Mouse (Mus musculus): Measurements from ENCODE around the gene Fntb. TPM values are rescaled to one million over a fixed set of nuclear protein-coding genes. Genes with fewer than 3 reads are reported as not detected.
"Not testable (repeated sequence)": the region's sequence is repeated elsewhere in the genome, so short reads cannot be mapped to it uniquely, and the experiment has no call there.

Fntb gene
- polyA plus RNA-seq, 1 experiment from 2014 or later = 26.0 TPM

GRCm38 (mm10) chr12:76837844-76838650, 72.7 kb downstream of the Fntb start:
- WGBS = 9% methylated on average over 21 of the region's 21 CpGs
- Histone ChIP-seq H3K27me3 (ENCODE audit: control insufficient read depth, insufficient read depth, low read length) (no peaks in the 10 kb centered on the region), H3K9ac (ENCODE audit: low read length) (peak overlapping the region; percentile 89), H3K4me1 (ENCODE audit: control insufficient read depth, insufficient read depth, low read length) (peaks cover 7% of the 10 kb centered on the region), H3K27ac (ENCODE audit: low read length) (peak overlapping the region; percentile 55; the same call in 1 of the 2 replicates), H3K4me3 (ENCODE audit: low read length) (peak overlapping the region; percentile 90), H3K36me3 (ENCODE audit: control insufficient read depth, insufficient read depth) (no peaks in the 10 kb centered on the region), H3K9me3 (replicated peaks; ENCODE audit: control insufficient read depth, low read length) (no peaks in the 10 kb centered on the region), H3K4me2 (ENCODE audit: low read depth, low read length) (peak overlapping the region; percentile 90)
- ATAC-seq (replicated peaks; ENCODE audit: extremely low read depth, insufficient read depth, low FRiP score) = no peak; the same call in 1 of the 2 replicates

- no peaks in the 10 kb centered on the region for H3K36me3 ChIP-seq (ENCODE audit: control insufficient read depth, insufficient read depth)
- ATAC-seq (replicated peaks; ENCODE audit: extremely low read depth, insufficient read depth, low FRiP score) = no peak
- WGBS = 86% methylated on average over 4 of the region's 4 CpGs
- H3K9me3 ChIP-seq (replicated peaks; ENCODE audit: control insufficient read depth, low read length) = no peaks in the 10 kb centered on the region
- no peak overlapping the region for H3K4me3 ChIP-seq (ENCODE audit: low read length)
- no peak overlapping the region for H3K9ac ChIP-seq (ENCODE audit: low read length)
- H3K4me1 ChIP-seq (ENCODE audit: control insufficient read depth, insufficient read depth, low read length) = peaks cover 7% of the 10 kb centered on the region
- no peaks in the 10 kb centered on the region for H3K27me3 ChIP-seq (ENCODE audit: control insufficient read depth, insufficient read depth, low read length)
- no peak overlapping the region for H3K27ac ChIP-seq (ENCODE audit: low read length)
- no peak overlapping the region for H3K4me2 ChIP-seq (ENCODE audit: low read depth, low read length)
Observed at GRCm38 (mm10) chr12:76839298-76839697, 73.9 kb downstream of the Fntb start.

- Histone ChIP-seq H3K4me3 (ENCODE audit: low read length) (no peak overlapping the region), H3K9me3 (replicated peaks; ENCODE audit: control insufficient read depth, low read length) (no peaks in the 10 kb centered on the region), H3K4me1 (ENCODE audit: control insufficient read depth, insufficient read depth, low read length) (peaks cover 7% of the 10 kb centered on the region), H3K4me2 (ENCODE audit: low read depth, low read length) (no peak overlapping the region), H3K36me3 (ENCODE audit: control insufficient read depth, insufficient read depth) (no peaks in the 10 kb centered on the region), H3K9ac (ENCODE audit: low read length) (no peak overlapping the region), H3K27me3 (ENCODE audit: control insufficient read depth, insufficient read depth, low read length) (no peaks in the 10 kb centered on the region), H3K27ac (ENCODE audit: low read length) (no peak overlapping the region)
- no peak for ATAC-seq (replicated peaks; ENCODE audit: extremely low read depth, insufficient read depth, low FRiP score)
- 59% methylated on average over 6 of the region's 6 CpGs for WGBS
Observed at GRCm38 (mm10) chr12:76840081-76840480, 74.7 kb downstream of the Fntb start.

GRCm38 (mm10) chr12:76844346-76845061, 79.1 kb downstream of the Fntb start:
- Histone ChIP-seq H3K4me2 (ENCODE audit: low read depth, low read length) (no peak overlapping the region), H3K9me3 (replicated peaks; ENCODE audit: control insufficient read depth, low read length) (no peaks in the 10 kb centered on the region), H3K27me3 (ENCODE audit: control insufficient read depth, insufficient read depth, low read length) (no peaks in the 10 kb centered on the region), H3K4me3 (ENCODE audit: low read length) (no peak overlapping the region), H3K27ac (ENCODE audit: low read length) (no peak overlapping the region), H3K9ac (ENCODE audit: low read length) (no peak overlapping the region), H3K36me3 (ENCODE audit: control insufficient read depth, insufficient read depth) (no peaks in the 10 kb centered on the region), H3K4me1 (ENCODE audit: control insufficient read depth, insufficient read depth, low read length) (no peaks in the 10 kb centered on the region)
- WGBS = 85% methylated on average over 15 of the region's 15 CpGs
- ATAC-seq (replicated peaks; ENCODE audit: extremely low read depth, insufficient read depth, low FRiP score) = no peak

- H3K4me1 ChIP-seq (ENCODE audit: control insufficient read depth, insufficient read depth, low read length) = peaks cover 6% of the 10 kb centered on the region; the same call in 1 of the 2 replicates
- H3K9me3 ChIP-seq (replicated peaks; ENCODE audit: control insufficient read depth, low read length) = no peaks in the 10 kb centered on the region
- no peak overlapping the region for H3K4me2 ChIP-seq (ENCODE audit: low read depth, low read length)
- H3K4me3 ChIP-seq (ENCODE audit: low read length) = no peak overlapping the region
- no peak overlapping the region for H3K9ac ChIP-seq (ENCODE audit: low read length)
- no peak overlapping the region for H3K27ac ChIP-seq (ENCODE audit: low read length)
- no peak for ATAC-seq (replicated peaks; ENCODE audit: extremely low read depth, insufficient read depth, low FRiP score)
- no peaks in the 10 kb centered on the region for H3K36me3 ChIP-seq (ENCODE audit: control insufficient read depth, insufficient read depth)
- 85% methylated on average over 2 of the region's 2 CpGs for WGBS
- H3K27me3 ChIP-seq (ENCODE audit: control insufficient read depth, insufficient read depth, low read length) = no peaks in the 10 kb centered on the region
Observed at GRCm38 (mm10) chr12:76852419-76852818, 87.0 kb downstream of the Fntb start.

- peak; percentile 58 for ATAC-seq (replicated peaks; ENCODE audit: extremely low read depth, insufficient read depth, low FRiP score)
- Histone ChIP-seq H3K4me3 (ENCODE audit: low read length) (no peak overlapping the region), H3K27ac (ENCODE audit: low read length) (peak overlapping the region; percentile 17)
Observed at GRCm38 (mm10) chr12:76853378-76854142, 88.2 kb downstream of the Fntb start.

GRCm38 (mm10) chr12:76857087-76857486, 91.7 kb downstream of the Fntb start:
- Histone ChIP-seq H3K4me1 (ENCODE audit: control insufficient read depth, insufficient read depth, low read length) (peaks cover 6% of the 10 kb centered on the region; the same call in 1 of the 2 replicates), H3K4me3 (ENCODE audit: low read length) (no peak overlapping the region), H3K27me3 (ENCODE audit: control insufficient read depth, insufficient read depth, low read length) (no peaks in the 10 kb centered on the region), H3K36me3 (ENCODE audit: control insufficient read depth, insufficient read depth) (no peaks in the 10 kb centered on the region), H3K27ac (ENCODE audit: low read length) (no peak overlapping the region), H3K9me3 (replicated peaks; ENCODE audit: control insufficient read depth, low read length) (no peaks in the 10 kb centered on the region), H3K4me2 (ENCODE audit: low read depth, low read length) (no peak overlapping the region), H3K9ac (ENCODE audit: low read length) (no peak overlapping the region)
- 89% methylated on average over 10 of the region's 10 CpGs for WGBS
- no peak for ATAC-seq (replicated peaks; ENCODE audit: extremely low read depth, insufficient read depth, low FRiP score)

More at GRCm38 (mm10) chr12:76853378-76854142, 88.2 kb downstream of the Fntb start:
- 88% methylated on average over 1 of the region's 1 CpGs for WGBS
- Histone ChIP-seq H3K36me3 (ENCODE audit: control insufficient read depth, insufficient read depth) (no peaks in the 10 kb centered on the region), H3K9ac (ENCODE audit: low read length) (no peak overlapping the region), H3K4me2 (ENCODE audit: low read depth, low read length) (no peak overlapping the region), H3K4me1 (ENCODE audit: control insufficient read depth, insufficient read depth, low read length) (peaks cover 6% of the 10 kb centered on the region; the same call in 1 of the 2 replicates), H3K9me3 (replicated peaks; ENCODE audit: control insufficient read depth, low read length) (no peaks in the 10 kb centered on the region), H3K27me3 (ENCODE audit: control insufficient read depth, insufficient read depth, low read length) (no peaks in the 10 kb centered on the region)

- not testable (repeated sequence) for H3K36me3 ChIP-seq (ENCODE audit: control insufficient read depth, insufficient read depth); H3K4me2 ChIP-seq (ENCODE audit: low read depth, low read length); H3K9me3 ChIP-seq (replicated peaks; ENCODE audit: control insufficient read depth, low read length); H3K9ac ChIP-seq (ENCODE audit: low read length); H3K27ac ChIP-seq (ENCODE audit: low read length); H3K4me3 ChIP-seq (ENCODE audit: low read length); H3K4me1 ChIP-seq (ENCODE audit: control insufficient read depth, insufficient read depth, low read length); ATAC-seq (replicated peaks; ENCODE audit: extremely low read depth, insufficient read depth, low FRiP score); H3K27me3 ChIP-seq (ENCODE audit: control insufficient read depth, insufficient read depth, low read length)
- WGBS = 83% methylated on average over 6 of the region's 6 CpGs
Observed at GRCm38 (mm10) chr12:76858788-76859187, 93.4 kb downstream of the Fntb start.

Measured in heart, embryonic 16.5 days (tissue).